Mouse (Mus musculus) MEL-GATA-1-ER (cell line): ENCODE measurements around the gene Ptbp3.

Experiments
- DNase-seq: peaks from one replicate; pipeline ENCODE4 v3.0.0-alpha.2; 2012; ENCODE audit warnings: low read depth; ENCODE audit errors: extremely low read depth

Ptbp3 gene

DNA sequence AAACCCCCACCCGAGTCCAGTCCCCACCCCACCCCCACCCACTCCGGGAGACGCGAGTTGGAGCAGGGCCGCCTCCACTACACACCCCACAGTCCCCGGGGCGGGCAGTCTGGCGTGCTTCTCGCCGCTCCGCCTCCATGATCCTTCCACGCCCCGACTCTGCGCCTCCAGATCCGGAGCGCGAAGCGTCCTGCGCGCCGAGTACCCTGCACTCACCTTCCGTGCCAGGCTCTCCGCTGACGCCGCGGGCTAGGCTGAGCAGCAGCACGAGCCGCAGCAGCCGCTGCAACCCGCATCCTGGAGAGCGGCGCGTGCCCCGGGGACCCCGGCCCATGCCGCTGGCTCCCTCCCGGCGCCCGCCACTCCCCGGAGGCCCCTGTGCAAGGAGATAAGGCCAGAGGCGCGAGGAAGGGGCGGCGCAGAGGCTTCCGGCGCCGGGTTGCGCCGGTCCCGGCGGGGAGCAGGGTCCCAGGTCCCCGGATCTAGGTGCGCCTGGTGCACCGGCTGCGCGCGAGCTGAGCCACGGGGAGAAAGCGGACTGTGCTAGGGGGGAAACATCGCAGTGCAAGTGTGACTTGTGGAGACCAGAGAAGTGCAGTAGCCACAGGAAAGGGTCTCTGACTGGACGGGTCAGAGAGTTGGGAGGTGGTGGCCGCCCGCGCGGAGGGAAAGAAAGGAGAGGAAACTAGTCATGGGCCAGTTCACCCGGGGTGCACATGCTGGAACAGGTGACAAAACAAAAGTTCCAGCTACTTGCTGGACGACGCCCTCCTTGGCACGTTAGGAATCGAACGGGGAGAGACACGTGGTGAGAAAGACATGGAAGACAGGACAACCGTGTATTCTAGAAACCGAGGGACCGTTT lies 110.9 kb downstream of the Ptbp3 start, which contains the start of gene Susd1:
Gene Susd1 (minus strand): TSS at position 644 of the 865 bp plus-strand sequence.
- no peak for DNase-seq

DNA sequence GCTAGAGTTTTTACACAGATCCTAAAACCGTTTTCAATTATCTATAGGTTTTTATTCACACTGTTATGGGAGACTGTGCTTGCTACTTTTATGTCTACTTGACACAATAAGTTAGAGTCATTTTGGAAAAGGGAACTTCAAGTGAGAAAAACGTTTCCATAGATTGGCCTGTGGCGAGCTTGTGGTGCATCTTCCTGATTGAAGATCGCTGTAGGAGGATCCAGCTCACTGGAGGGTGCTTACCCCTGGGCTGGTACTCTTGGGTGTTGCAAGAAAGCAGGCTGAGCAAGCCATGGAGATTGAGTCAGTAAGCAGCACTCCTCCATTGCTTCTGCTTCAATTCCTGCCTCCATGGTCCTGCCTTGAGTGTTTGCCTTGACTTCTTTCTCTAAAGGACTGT lies 113.2 kb downstream of the Ptbp3 start:
- DNase-seq, result peak; percentile 80

DNA sequence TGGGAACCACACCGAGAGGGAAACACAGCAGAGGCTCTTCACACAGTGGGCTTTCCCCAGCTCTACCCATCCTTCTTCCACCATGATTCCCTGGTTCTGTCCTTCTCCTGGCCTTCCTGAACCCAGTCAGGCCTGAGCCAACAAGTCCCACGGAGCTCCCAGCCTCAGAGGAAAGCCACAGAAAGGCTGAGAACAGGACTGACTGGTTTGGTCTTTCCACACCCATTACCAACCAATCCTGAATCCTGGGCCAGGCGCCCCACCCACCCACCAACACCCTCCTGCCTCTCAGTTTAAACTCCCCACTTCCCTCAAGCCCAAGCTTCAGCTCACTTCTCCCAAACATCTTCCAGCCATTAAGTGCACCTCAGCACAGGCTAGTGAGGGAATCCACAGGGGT lies 115.1 kb downstream of the Ptbp3 start:
- DNase-seq, result no peak

DNA sequence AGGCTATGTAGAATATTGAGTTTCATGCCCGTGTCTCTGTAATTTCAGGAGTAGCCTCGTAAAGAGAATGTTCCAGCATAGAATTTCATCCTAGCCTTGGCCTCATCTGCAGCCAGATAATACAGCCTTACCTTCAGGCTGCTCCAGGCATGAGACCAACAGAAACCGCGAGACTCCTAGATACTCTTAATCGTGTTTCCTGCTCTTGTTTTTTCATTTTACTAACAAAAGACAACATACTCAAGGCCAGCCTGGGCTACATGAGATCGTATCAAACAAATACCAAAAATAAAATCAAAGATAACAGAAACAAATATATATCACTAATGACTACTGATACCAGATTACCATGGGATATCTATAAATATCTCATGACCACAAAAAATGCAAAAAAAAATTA lies 120.0 kb downstream of the Ptbp3 start:
- DNase-seq, result peak; percentile 53

DNA sequence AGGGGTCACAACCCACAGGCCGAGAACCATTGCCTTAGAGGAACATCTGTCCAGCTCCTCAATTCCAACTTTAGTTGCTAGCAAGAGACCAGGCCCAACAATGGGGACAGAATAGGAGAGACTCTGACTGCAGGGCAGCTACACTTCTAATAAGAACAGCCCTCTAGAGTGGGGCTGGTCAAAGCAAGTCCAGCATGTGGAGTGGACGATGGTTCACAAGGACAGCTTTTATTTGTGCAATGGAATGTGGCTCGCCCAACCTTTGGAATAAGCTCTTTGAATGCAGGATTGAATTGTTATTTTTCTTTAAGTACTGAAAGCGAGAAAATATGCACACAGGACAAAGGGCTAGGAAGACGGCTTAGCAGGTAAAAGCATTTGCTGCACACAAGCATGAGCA lies 122.7 kb downstream of the Ptbp3 start:
- no peak for DNase-seq

DNA sequence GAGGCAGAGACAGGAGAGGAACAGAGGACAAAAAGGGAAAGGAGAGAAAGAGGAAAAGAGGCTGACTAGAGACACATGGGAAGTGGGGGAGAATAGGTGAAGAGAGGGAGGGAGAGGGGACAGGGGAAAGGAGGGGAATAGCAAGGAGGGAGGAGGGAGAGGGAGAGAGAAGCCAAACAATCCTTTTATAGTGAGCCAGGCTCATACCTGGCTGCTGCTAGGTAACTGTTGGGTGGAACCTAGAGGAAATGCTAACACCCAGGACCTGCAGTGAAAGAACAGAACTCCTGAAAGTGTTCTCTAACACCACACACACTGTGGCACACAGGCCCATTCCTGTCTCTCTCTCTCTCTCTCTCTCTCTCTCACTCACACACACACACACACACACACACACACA lies 126.4 kb downstream of the Ptbp3 start:
- no peak for DNase-seq

DNA sequence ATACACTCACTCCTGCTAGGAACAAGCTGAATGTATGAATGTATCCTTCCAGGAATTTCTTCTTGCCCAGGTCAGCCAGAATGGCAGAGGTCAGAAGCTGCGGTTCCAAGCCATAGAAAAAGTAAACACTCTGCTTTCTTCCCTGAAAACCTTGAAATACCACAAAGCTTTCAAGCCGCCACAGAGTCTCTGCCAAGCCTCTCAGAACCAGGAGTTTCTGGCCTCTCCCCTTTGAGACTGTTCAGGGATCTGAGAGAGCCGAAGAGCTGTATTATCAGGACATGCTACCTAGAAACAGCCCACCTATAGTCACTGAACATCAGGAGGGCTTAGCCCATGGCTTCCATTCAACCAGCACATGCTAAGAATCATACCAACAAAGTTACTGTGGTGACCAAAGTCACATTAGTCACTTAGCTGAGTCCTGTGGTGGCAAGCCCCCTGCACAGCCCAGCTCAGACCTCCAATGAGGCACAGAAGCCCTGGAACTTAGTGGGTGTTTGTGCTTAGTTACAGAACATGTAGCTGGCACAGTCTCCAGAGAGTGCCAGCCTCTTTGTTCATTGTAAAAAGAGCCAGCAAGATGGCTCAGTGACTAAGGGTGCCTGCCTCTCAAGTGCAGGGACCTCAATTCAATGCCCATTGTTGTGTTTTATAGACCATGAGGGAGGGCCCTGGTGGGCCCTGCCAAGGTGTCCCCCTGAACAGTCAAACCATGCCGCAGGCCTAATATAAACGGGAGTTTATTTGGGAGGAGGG lies 127.0 kb downstream of the Ptbp3 start:
- no peak for DNase-seq
